Mouse (Mus musculus) liver, embryonic 11.5 days (tissue): ENCODE results near the gene Fpr1. TPM values are rescaled to one million over a fixed set of nuclear protein-coding genes. Genes with fewer than 3 reads are reported as not detected.

ENCODE experiments used
- ATAC-seq: fragments of 200-750 bp; cut with Nextera tagmentation; replicated peaks from 2 replicates; pipeline ENCODE4 v1.8.0; 2017; ENCODE audit warnings: moderate number of reproducible peaks, mild to moderate bottlenecking, moderate TSS enrichment, moderate library complexity; ENCODE audit not compliant: low FRiP score
- DNase-seq: peaks from one replicate; pipeline ENCODE4 v3.0.0-alpha.2; 2017; ENCODE audit warnings: low spot score
- H3K27ac ChIP-seq: fragments of 300-500 bp; sonication (generic); 2 replicates; pipeline ENCODE4 v1.5.1; 2014; ENCODE audit warnings: mild to moderate bottlenecking, low read depth, low read length, control low read depth
- H3K27me3 ChIP-seq: fragments of 300-500 bp; sonication (generic); replicated peaks from 2 replicates; pipeline ENCODE4 v1.6.1; 2014; ENCODE audit warnings: low read length, mixed read lengths; ENCODE audit not compliant: control insufficient read depth, insufficient read depth
- H3K36me3 ChIP-seq: fragments of 300-500 bp; sonication (generic); 2 replicates; pipeline ENCODE4 v1.6.1; 2014; ENCODE audit warnings: mild to moderate bottlenecking, low read length, moderate library complexity, mixed read lengths; ENCODE audit not compliant: control insufficient read depth, insufficient read depth
- H3K4me1 ChIP-seq: fragments of 300-500 bp; sonication (generic); replicated peaks from 2 replicates; pipeline ENCODE4 v1.6.1; 2014; ENCODE audit warnings: low read length, mixed read lengths; ENCODE audit not compliant: control insufficient read depth, insufficient read depth
- H3K4me2 ChIP-seq: fragments of 300-500 bp; sonication (generic); 2 replicates; pipeline ENCODE4 v1.6.1; 2014; ENCODE audit warnings: mild to moderate bottlenecking, control low read depth, moderate library complexity
- H3K4me3 ChIP-seq: fragments of 300-500 bp; sonication (generic); 2 replicates; pipeline ENCODE4 v1.5.1; 2014; ENCODE audit warnings: low read depth, low read length, control low read depth
- H3K9ac ChIP-seq: fragments of 300-500 bp; sonication (generic); 2 replicates; pipeline ENCODE4 v1.6.1; 2014; ENCODE audit warnings: low read depth, low read length, control low read depth
- H3K9me3 ChIP-seq: fragments of 300-500 bp; sonication (generic); 2 replicates; pipeline ENCODE4 v1.6.1; 2016; ENCODE audit warnings: low read length, inconsistent platforms, mixed read lengths; ENCODE audit not compliant: control insufficient read depth
- WGBS: fragments of 180-500 bp; shearing (Covaris S2); extraction: QIAGEN DNeasy Blood & Tissue Kit; methylation state at CpG from one replicate; pipeline ENCODE4 v1.1.7; 2014; 5-methylcytosine and 5-hydroxymethylcytosine counted together
- polyA plus RNA-seq: library from polyadenylated mRNA; unstranded; fragments of >200 nt; fragmentation: Nextera tagmentation; extraction: Ambion mirVana; gene quantifications from 2 replicates; pipeline ENCODE4 v1.2.1, GENCODE M21; 2014

Gene Fpr1
- polyA plus RNA-seq, 1 experiment from 2014 or later, result 0.37 TPM

DNA sequence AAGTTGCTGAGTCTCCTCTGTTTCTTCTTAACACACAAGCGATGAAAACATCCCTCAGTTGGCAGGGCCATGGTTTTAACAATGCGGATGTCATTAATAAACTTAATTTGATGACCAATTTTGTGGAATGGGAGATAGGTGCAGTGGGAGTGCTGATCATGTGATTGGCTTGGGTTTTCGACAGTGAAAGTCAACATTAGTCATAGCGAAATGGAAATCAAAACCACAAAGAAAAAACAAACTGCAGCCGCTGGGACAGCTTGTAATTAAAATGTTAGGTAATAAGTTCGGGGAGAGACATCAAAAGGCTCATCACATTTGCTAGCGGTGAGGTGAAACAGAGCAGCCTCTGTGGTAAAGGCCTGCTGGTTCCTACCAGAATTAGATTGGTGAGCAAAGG, 42.9 kb downstream of the Fpr1 start:
- WGBS, result 84% methylated on average over 7 of the region's 7 CpGs
- Histone ChIP-seq H3K4me3 (no peak overlapping the region), H3K36me3 (0 out of 2 replicates have a peak, but pooled peaks cover 4% of the 10 kb centered on the region), H3K9me3 (no peaks in the 10 kb centered on the region), H3K9ac (no peak overlapping the region), H3K27ac (no peak overlapping the region), H3K4me1 (peaks cover 5% of the 10 kb centered on the region; the same call in 1 of the 2 replicates), H3K4me2 (no peak overlapping the region), H3K27me3 (no peaks in the 10 kb centered on the region)
- DNase-seq (no peak), ATAC-seq (no peak)

DNA sequence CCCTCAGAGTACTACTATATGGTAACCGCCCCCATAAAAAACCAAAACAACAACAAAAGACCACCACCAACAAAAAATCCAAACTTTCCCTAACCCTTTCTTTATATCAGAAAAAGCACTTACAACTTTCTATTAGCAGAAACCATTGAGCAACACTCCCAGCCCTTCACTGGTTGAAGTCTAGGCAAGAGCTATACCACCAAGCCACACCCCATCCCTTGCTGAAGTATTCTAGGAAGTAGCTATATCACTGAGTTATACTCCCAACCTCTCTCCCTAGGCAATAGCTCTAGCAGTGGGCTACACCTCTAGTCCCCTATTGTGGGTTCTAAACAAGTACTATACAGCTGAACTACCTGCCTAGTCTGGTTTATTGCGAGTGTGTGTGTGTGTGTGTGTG, 44.5 kb downstream of the Fpr1 start:
- H3K27ac ChIP-seq, result no peak overlapping the region
- no peak for DNase-seq
- no peak overlapping the region for H3K4me3 ChIP-seq
- peak overlapping the region; percentile 73 for H3K4me2 ChIP-seq
- no peak for ATAC-seq
- WGBS, result 92% methylated on average over 2 of the region's 2 CpGs
- no peaks in the 10 kb centered on the region for H3K27me3 ChIP-seq
- H3K9me3 ChIP-seq, result no peaks in the 10 kb centered on the region
- H3K9ac ChIP-seq, result no peak overlapping the region
- 0 out of 2 replicates have a peak, but pooled peaks cover 4% of the 10 kb centered on the region for H3K36me3 ChIP-seq
- peaks cover 9% of the 10 kb centered on the region for H3K4me1 ChIP-seq

DNA sequence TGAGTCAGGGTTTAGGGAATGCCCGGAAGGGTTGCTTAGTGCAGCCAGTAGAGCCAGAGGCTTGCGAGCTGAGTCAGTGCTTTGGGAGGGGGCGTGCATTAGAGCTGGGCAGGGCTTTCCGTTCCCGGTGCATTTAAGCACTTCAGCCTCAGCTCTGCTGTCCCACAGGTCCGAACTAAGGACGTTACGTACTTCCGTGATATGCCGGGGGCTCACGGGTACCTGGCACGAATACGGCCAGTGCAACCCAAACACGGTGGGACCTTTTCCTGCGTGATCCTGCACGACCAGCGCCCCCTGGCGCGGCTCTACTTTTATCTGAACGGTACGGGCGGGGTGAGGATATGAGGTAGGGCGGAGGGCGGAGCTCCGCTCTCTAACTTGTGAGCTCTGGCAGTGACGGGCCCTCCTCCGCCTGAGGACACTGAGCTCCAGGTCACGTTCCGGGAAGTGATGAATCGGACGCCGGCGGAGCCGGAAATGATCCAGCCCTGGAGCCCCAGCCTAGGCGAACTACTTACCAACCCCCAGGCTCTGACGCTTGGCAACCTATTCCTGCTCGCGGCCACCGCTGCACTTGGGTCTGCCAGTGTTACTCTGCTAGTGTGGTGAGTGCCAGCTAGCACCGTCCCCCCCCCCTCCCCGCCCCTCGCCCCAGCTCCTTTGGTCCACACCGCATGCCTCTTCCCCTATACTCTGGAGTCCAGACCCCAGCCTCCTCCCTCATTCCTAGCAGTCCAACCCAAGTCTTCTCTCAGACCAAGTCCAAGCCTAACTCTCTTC, 45.6 kb downstream of the Fpr1 start:
- DNase-seq (peak; percentile 87), ATAC-seq (peak; percentile 99)
- peak overlapping the region; percentile 67 for H3K4me3 ChIP-seq
- H3K4me2 ChIP-seq, result peak overlapping the region; percentile 73
- H3K27ac ChIP-seq, result peak overlapping the region; percentile 55
- WGBS, result under 1% methylated on average over 43 of the region's 43 CpGs
- no peaks in the 10 kb centered on the region for H3K9me3 ChIP-seq
- H3K4me1 ChIP-seq, result peaks cover 9% of the 10 kb centered on the region
- H3K36me3 ChIP-seq, result peaks cover 4% of the 10 kb centered on the region; the same call in 1 of the 2 replicates
- H3K27me3 ChIP-seq, result no peaks in the 10 kb centered on the region
- H3K9ac ChIP-seq, result peak overlapping the region; percentile 77

DNA sequence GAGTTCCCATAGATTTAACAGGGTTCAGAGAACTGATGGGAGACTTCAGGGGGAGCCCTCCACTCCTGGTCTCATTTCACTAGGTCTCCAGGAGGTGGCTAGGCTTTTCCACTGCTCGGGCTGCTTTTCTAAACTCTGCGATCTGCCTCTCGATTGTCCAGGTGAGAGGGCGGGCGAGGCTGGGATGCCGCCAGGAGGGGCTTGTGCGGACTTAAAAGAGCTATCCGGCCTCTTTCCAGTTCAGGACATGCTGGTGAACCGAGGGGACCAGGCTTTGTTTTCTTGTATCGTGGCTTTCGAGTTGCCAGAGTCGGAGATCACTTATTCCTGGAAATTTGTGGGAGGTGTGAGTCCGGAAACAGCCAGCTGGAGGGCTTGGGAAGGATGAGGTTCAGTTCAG, 46.3 kb downstream of the Fpr1 start:
- H3K9me3 ChIP-seq, result no peaks in the 10 kb centered on the region
- H3K9ac ChIP-seq, result peak overlapping the region; percentile 77
- H3K4me2 ChIP-seq, result peak overlapping the region; percentile 73
- peak overlapping the region; percentile 67 for H3K4me3 ChIP-seq
- H3K27ac ChIP-seq, result peak overlapping the region; percentile 54
- DNase-seq (no peak), ATAC-seq (no peak)
- peaks cover 4% of the 10 kb centered on the region; the same call in 1 of the 2 replicates for H3K36me3 ChIP-seq
- H3K4me1 ChIP-seq, result peaks cover 9% of the 10 kb centered on the region
- H3K27me3 ChIP-seq, result no peaks in the 10 kb centered on the region
- WGBS, result 21% methylated on average over 13 of the region's 13 CpGs

DNA sequence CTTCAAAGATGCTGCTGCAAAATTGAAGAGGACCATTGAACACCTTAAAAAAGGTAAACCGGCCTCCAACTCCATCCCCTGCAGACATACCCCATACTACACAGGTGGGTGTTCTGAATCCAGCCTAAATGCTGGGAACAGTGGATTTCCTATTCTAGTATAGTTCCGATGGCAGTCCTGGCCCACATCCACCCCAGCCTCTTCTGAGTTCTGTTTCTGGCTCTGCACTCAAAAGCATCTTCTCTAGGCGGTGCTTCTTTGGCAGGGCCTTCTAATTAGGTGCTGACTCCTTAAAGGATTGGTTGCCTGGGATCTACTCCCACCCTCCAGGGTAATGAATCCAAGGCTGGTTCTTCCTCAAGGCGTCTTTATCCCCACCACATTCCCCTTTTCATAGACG, 47.6 kb downstream of the Fpr1 start:
- H3K36me3 ChIP-seq, result peaks cover 7% of the 10 kb centered on the region; the same call in 1 of the 2 replicates
- 81% methylated on average over 5 of the region's 5 CpGs for WGBS
- H3K4me2 ChIP-seq, result no peak overlapping the region
- H3K27me3 ChIP-seq, result no peaks in the 10 kb centered on the region
- no peaks in the 10 kb centered on the region for H3K9me3 ChIP-seq
- H3K4me1 ChIP-seq, result peaks cover 9% of the 10 kb centered on the region
- no peak overlapping the region for H3K9ac ChIP-seq
- no peak overlapping the region for H3K4me3 ChIP-seq
- no peak overlapping the region for H3K27ac ChIP-seq
- ATAC-seq (no peak), DNase-seq (no peak)

DNA sequence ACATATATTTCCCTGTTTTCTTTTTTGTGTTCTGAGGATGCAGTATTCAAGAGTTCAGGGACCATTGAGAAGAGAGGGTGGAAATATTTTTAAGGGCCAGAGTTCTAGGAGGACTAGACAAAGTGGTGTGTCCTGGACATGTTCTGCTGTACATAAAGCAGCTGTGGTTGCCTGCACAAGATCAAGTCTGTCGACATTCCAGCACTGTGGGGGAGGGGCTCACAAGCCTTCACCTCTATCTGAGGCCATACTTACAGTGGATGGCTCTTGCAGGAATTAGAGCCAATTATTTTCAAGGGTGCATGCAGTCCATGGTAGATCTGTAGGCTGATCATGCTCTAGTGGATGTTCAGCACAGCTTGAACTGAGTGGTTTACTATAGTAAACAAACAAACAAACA, 48.8 kb downstream of the Fpr1 start:
- DNase-seq (no peak), ATAC-seq (no peak)
- Histone ChIP-seq H3K36me3 (peaks cover 5% of the 10 kb centered on the region; the same call in 1 of the 2 replicates), H3K9me3 (no peaks in the 10 kb centered on the region), H3K4me2 (no peak overlapping the region), H3K27me3 (no peaks in the 10 kb centered on the region), H3K27ac (no peak overlapping the region), H3K4me3 (no peak overlapping the region), H3K9ac (no peak overlapping the region), H3K4me1 (peaks cover 13% of the 10 kb centered on the region)
- 21% methylated on average over 1 of the region's 1 CpGs for WGBS

DNA sequence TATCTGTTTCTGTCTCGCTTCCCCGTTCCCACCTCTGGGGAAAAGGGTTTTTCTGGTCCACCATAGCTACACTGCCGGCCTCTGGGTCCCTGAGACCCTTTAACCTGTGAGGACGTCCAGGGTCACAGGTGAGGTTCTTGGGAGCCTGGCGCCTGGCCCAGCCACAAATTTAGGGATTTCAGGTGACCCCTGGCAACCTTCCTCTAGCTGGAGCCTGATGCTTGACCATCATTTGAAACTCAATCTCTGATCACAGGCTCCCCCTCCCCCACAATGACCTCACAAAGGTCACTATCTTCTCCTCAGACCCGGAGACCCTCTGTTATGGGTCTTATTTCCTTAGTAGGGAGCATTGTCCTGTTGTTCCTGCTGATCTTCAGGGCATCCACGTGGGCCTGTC, 53.0 kb downstream of the Fpr1 start:
- WGBS, result 68% methylated on average over 7 of the region's 7 CpGs
- Histone ChIP-seq H3K4me2 (peak overlapping the region; percentile 73; the same call in 1 of the 2 replicates), H3K27me3 (peaks cover 4% of the 10 kb centered on the region; the same call in 1 of the 2 replicates), H3K9ac (no peak overlapping the region), H3K36me3 (peaks cover 3% of the 10 kb centered on the region; the same call in 1 of the 2 replicates), H3K9me3 (no peaks in the 10 kb centered on the region), H3K4me3 (no peak overlapping the region), H3K4me1 (peaks cover 9% of the 10 kb centered on the region), H3K27ac (no peak overlapping the region)
- no peak for DNase-seq
- ATAC-seq, result no peak

DNA sequence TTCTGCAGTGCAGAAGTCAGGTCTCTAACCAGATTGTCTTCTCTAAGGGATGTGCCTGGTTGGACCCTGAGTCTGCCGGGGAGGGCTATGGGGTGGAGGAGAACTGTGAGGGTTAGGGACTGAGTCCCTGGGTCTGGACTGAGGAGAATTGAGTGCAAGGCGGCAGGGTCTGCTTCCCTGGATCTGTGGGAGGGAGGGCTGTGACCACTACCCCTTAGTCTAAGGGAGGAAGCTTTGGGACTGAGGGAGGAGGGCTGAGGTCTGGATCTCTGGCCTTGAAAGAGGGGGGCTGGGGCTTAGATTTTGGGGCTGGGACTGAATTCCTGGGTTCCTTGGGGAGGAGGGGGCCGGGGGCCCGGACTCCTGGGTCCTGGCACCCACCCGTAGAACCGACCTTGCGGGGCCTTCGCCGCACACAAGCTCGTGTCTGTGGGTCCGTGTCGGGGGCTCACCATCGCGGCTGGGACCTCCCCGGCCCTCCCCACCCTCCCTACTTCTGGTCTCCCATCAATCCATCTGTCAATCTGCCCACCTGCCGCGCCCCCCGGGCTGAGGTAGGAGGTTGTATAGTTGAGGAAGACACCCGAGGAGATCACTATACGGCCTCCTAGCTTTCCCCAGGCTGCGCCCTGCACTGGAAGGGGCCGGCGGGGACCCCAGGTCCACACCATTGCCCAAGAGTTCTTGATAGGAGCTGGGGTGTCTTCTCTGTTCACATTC, 53.8 kb downstream of the Fpr1 start:
- peaks cover 9% of the 10 kb centered on the region for H3K4me1 ChIP-seq

More for the DNA sequence above, 53.8 kb downstream of the Fpr1 start:
- DNase-seq, result no peak
- peak overlapping the region; percentile 67 for H3K4me3 ChIP-seq
- 62% methylated on average over 23 of the region's 23 CpGs for WGBS
- H3K27ac ChIP-seq, result no peak overlapping the region
- H3K27me3 ChIP-seq, result peaks cover 7% of the 10 kb centered on the region; the same call in 1 of the 2 replicates
- peaks cover 3% of the 10 kb centered on the region; the same call in 1 of the 2 replicates for H3K36me3 ChIP-seq
- ATAC-seq, result no peak
- H3K9ac ChIP-seq, result 0 out of 2 replicates have a peak overlapping the region, but pooled peaks have one; percentile 5
- no peaks in the 10 kb centered on the region for H3K9me3 ChIP-seq
- peak overlapping the region; percentile 73 for H3K4me2 ChIP-seq
